Mouse (Mus musculus): ENCODE measurements at regions not wholly inside any gene's neighbourhood (a gene's known extent, or its start where the extent isn't known, plus 50 kb on each side); places are given as distances from the start of the nearest gene placed in this dataset.

GRCm38 (mm10) chr8:6456553-6457180 is 1351.5 kb upstream of the Slc10a2 start:
- TF ChIP-seq MEF2A (IDR thresholded peaks at IDR 0.05; ENCODE audit: borderline replicate concordance, low read depth, low read length), result no peak
- TF ChIP-seq MAZ (IDR thresholded peaks at IDR 0.05; ENCODE audit: low read depth, low read length), result no peak
- TF ChIP-seq ZMIZ1 (IDR thresholded peaks at IDR 0.05; ENCODE audit: low read depth, low read length), result no peak
- TF ChIP-seq CTCF (conservative IDR thresholded peaks at IDR 0.05 in 1 of 2, IDR thresholded peaks at IDR 0.05 in 1 of 2; ENCODE audit: low read depth in 2 of 2, low read length in 2 of 2), result no peak
- TF ChIP-seq POLR2AphosphoS2 (IDR thresholded peaks at IDR 0.05; ENCODE audit: low read depth, low read length), result no peak
- no peak for TF ChIP-seq NRF1 (IDR thresholded peaks at IDR 0.05; ENCODE audit: low read depth, low read length)
- TF ChIP-seq POLR2A (IDR thresholded peaks at IDR 0.05; ENCODE audit: low read depth, low read length), result no peak
- no peak for TF ChIP-seq CHD1 (IDR thresholded peaks at IDR 0.05; ENCODE audit: low read depth, low read length)
